Mouse (Mus musculus) intestine, embryonic 14.5 days (tissue): ENCODE data around the gene Baz1b. TPM values are rescaled to one million over a fixed set of nuclear protein-coding genes. Genes with fewer than 3 reads are reported as not detected.
A peak's percentile ranks its signal among the peaks of the same experiment; 100 is the strongest.

Source experiments
- ATAC-seq: fragments of 200-750 bp; cut with Nextera tagmentation; replicated peaks from 2 replicates; pipeline ENCODE4 v1.8.0; 2017; ENCODE audit warnings: low read depth, moderate number of reproducible peaks, moderate TSS enrichment, moderate library complexity; ENCODE audit not compliant: low FRiP score, low TSS enrichment
- DNase-seq: peaks from one replicate; pipeline ENCODE4 v3.0.0-alpha.2; 2018; ENCODE audit warnings: low spot score
- H3K27ac ChIP-seq: fragments of 300-500 bp; sonication (generic); 2 replicates; pipeline ENCODE4 v1.5.1; 2014; ENCODE audit warnings: low read depth, mild to moderate bottlenecking, control low read depth
- H3K27me3 ChIP-seq: fragments of 300-500 bp; sonication (generic); replicated peaks from 2 replicates; pipeline ENCODE4 v1.6.1; 2014; ENCODE audit warnings: low read length, control low read depth; ENCODE audit not compliant: control insufficient read depth, insufficient read depth
- H3K36me3 ChIP-seq: fragments of 300-500 bp; sonication (generic); 2 replicates; pipeline ENCODE4 v1.6.1; 2014; ENCODE audit warnings: low read length, control low read depth; ENCODE audit not compliant: control insufficient read depth, insufficient read depth
- H3K4me1 ChIP-seq: fragments of 300-500 bp; sonication (generic); replicated peaks from 2 replicates; pipeline ENCODE4 v1.6.1; 2014; ENCODE audit warnings: low read length, control low read depth, mixed read lengths; ENCODE audit not compliant: control insufficient read depth, insufficient read depth
- H3K4me2 ChIP-seq: fragments of 300-500 bp; sonication (generic); 2 replicates; pipeline ENCODE4 v1.6.1; 2014; ENCODE audit warnings: low read length
- H3K4me3 ChIP-seq: fragments of 300-500 bp; sonication (generic); 2 replicates; pipeline ENCODE4 v1.5.1; 2014; ENCODE audit warnings: low read depth, low read length, control low read depth, mixed read lengths
- H3K9ac ChIP-seq: fragments of 300-500 bp; sonication (generic); 2 replicates; pipeline ENCODE4 v1.6.1; 2014; ENCODE audit warnings: mild to moderate bottlenecking, low read length
- H3K9me3 ChIP-seq: fragments of 300-500 bp; sonication (generic); 2 replicates; pipeline ENCODE4 v1.6.1; 2016; ENCODE audit warnings: low read length, control low read depth; ENCODE audit not compliant: control insufficient read depth
- WGBS: fragments of 180-500 bp; shearing (Covaris S2); extraction: QIAGEN DNeasy Blood & Tissue Kit; methylation state at CpG from one replicate; pipeline ENCODE4 v1.1.7; 2014; 5-methylcytosine and 5-hydroxymethylcytosine counted together
- polyA plus RNA-seq: library from polyadenylated mRNA; unstranded; fragments of >200 nt; fragmentation: Nextera tagmentation; extraction: Ambion mirVana; gene quantifications from 2 replicates; pipeline ENCODE4 v1.2.1, GENCODE M21; 2014

Gene Baz1b
- polyA plus RNA-seq, 1 experiment from 2014 or later, result 50.8 TPM

DNA sequence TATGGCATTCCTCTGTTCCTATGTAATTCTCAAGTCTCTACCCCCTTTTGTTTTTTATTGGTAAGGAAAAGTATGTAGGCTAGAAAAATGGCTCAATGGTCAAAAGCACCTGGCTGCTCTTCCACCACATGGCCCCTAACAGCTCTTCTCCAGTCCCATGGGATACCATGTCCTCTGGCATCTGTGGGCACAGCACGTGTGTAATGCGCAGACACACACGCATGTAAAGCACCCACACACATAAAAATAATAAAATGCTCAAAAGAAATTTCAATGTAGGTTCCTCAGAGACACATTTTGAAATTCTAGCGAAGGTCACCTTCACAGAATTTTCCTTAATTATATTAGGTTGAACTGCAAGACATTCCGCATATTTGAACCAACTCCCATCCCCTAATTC is 17.6 kb upstream of the Baz1b start:
- peaks cover 44% of the 10 kb centered on the region for H3K36me3 ChIP-seq
- H3K9ac ChIP-seq, result peak overlapping the region; percentile 90
- peaks cover 5% of the 10 kb centered on the region; the same call in 1 of the 2 replicates for H3K4me1 ChIP-seq
- no peaks in the 10 kb centered on the region for H3K9me3 ChIP-seq
- ATAC-seq (no peak), DNase-seq (no peak)
- peak overlapping the region; percentile 95 for H3K4me2 ChIP-seq
- H3K4me3 ChIP-seq, result peak overlapping the region; percentile 71
- H3K27ac ChIP-seq, result peak overlapping the region; percentile 99
- no peaks in the 10 kb centered on the region for H3K27me3 ChIP-seq
- WGBS, result 88% methylated on average over 5 of the region's 5 CpGs

GRCm38 (mm10) chr5:135171688-135172220 is 15.3 kb upstream of the Baz1b start:
- WGBS, result 93% methylated on average over 6 of the region's 6 CpGs
- ATAC-seq, result no peak
- Histone ChIP-seq H3K27ac (no peak overlapping the region), H3K27me3 (no peaks in the 10 kb centered on the region), H3K9me3 (no peaks in the 10 kb centered on the region), H3K4me2 (no peak overlapping the region), H3K4me3 (no peak overlapping the region), H3K9ac (no peak overlapping the region), H3K4me1 (peaks cover 5% of the 10 kb centered on the region; the same call in 1 of the 2 replicates), H3K36me3 (peaks cover 59% of the 10 kb centered on the region)
- no peak for DNase-seq

DNA sequence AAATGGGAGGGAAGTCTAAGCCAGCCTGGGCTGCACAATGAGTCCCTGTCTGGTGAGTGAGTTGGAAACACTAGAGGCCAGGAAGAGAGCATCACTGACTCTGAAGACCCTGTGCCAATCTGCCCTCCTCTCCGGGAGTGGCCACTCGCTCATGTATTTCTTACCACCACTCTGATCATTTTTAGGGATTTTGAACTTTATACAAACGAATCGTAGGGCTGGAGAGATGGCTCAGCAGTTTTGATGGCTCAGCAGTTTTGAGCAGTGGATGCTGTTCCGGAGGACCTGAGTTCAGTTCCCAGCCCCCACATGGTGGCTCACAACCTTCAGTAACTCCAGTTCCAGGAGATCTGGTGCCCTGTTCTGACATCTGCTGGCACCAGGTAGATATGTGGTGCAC is 14.1 kb upstream of the Baz1b start:
- H3K27me3 ChIP-seq, result no peaks in the 10 kb centered on the region
- no peak overlapping the region for H3K4me3 ChIP-seq
- no peak overlapping the region for H3K4me2 ChIP-seq
- WGBS, result 92% methylated on average over 5 of the region's 5 CpGs
- no peak for DNase-seq
- ATAC-seq, result no peak
- H3K9me3 ChIP-seq, result no peaks in the 10 kb centered on the region
- H3K36me3 ChIP-seq, result peaks cover 71% of the 10 kb centered on the region
- H3K27ac ChIP-seq, result no peak overlapping the region
- peaks cover 5% of the 10 kb centered on the region; the same call in 1 of the 2 replicates for H3K4me1 ChIP-seq
- no peak overlapping the region for H3K9ac ChIP-seq

GRCm38 (mm10) chr5:135175086-135175485 is 12.0 kb upstream of the Baz1b start:
- H3K9ac ChIP-seq, result no peak overlapping the region
- no peak overlapping the region for H3K4me2 ChIP-seq
- H3K27ac ChIP-seq, result no peak overlapping the region
- no peaks in the 10 kb centered on the region for H3K4me1 ChIP-seq
- no peaks in the 10 kb centered on the region for H3K27me3 ChIP-seq
- no peak for ATAC-seq
- H3K36me3 ChIP-seq, result peaks cover 89% of the 10 kb centered on the region
- H3K4me3 ChIP-seq, result no peak overlapping the region
- H3K9me3 ChIP-seq, result no peaks in the 10 kb centered on the region
- DNase-seq, result no peak

DNA sequence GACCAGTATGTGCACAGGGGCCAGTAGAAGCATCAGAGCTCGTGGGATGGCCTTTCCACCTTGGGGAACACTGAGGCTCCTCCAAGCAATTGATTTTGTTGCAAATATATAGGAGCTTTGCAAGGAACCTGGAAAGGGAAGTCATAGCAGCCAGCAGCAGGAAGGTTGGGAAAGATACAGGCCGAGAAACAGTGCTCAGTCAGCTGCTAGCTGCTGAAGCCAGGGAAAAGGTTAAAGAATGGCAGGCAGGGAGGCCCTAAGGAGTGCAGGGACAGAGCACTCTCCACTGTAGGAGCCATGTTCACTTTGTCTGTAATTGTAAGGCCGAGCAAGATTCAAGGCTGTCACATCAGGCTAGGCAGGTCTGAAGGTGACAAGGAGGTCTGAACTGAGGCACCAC is 8.5 kb upstream of the Baz1b start:
- H3K4me3 ChIP-seq, result no peak overlapping the region
- H3K4me2 ChIP-seq, result no peak overlapping the region
- H3K36me3 ChIP-seq, result peaks cover 81% of the 10 kb centered on the region
- DNase-seq, result no peak
- no peak overlapping the region for H3K27ac ChIP-seq
- no peak for ATAC-seq
- no peaks in the 10 kb centered on the region for H3K4me1 ChIP-seq
- no peaks in the 10 kb centered on the region for H3K9me3 ChIP-seq
- no peaks in the 10 kb centered on the region for H3K27me3 ChIP-seq
- H3K9ac ChIP-seq, result no peak overlapping the region
- WGBS, result 75% methylated on average over 3 of the region's 3 CpGs

GRCm38 (mm10) chr5:135178996-135179395 is 8.1 kb upstream of the Baz1b start:
- Histone ChIP-seq H3K36me3 (peaks cover 76% of the 10 kb centered on the region), H3K9ac (no peak overlapping the region), H3K9me3 (no peaks in the 10 kb centered on the region), H3K27ac (no peak overlapping the region), H3K4me2 (no peak overlapping the region), H3K4me1 (no peaks in the 10 kb centered on the region), H3K27me3 (no peaks in the 10 kb centered on the region), H3K4me3 (no peak overlapping the region)
- DNase-seq, result no peak
- 92% methylated on average over 4 of the region's 4 CpGs for WGBS
- no peak for ATAC-seq

GRCm38 (mm10) chr5:135179616-135180015 is 7.4 kb upstream of the Baz1b start:
- no peak overlapping the region for H3K4me2 ChIP-seq
- no peak for DNase-seq
- H3K27ac ChIP-seq, result no peak overlapping the region
- H3K4me1 ChIP-seq, result no peaks in the 10 kb centered on the region
- 95% methylated on average over 6 of the region's 7 CpGs for WGBS
- no peaks in the 10 kb centered on the region for H3K27me3 ChIP-seq
- no peak for ATAC-seq
- no peak overlapping the region for H3K9ac ChIP-seq
- 0 out of 2 replicates have a peak, but pooled peaks cover 2% of the 10 kb centered on the region for H3K9me3 ChIP-seq
- peaks cover 71% of the 10 kb centered on the region for H3K36me3 ChIP-seq
- no peak overlapping the region for H3K4me3 ChIP-seq

GRCm38 (mm10) chr5:135180796-135181195 is 6.3 kb upstream of the Baz1b start:
- Histone ChIP-seq H3K9ac (no peak overlapping the region), H3K9me3 (0 out of 2 replicates have a peak, but pooled peaks cover 5% of the 10 kb centered on the region), H3K27ac (no peak overlapping the region), H3K4me1 (no peaks in the 10 kb centered on the region), H3K27me3 (no peaks in the 10 kb centered on the region), H3K36me3 (peaks cover 64% of the 10 kb centered on the region), H3K4me2 (no peak overlapping the region), H3K4me3 (no peak overlapping the region)
- 95% methylated on average over 14 of the region's 14 CpGs for WGBS
- ATAC-seq (no peak), DNase-seq (no peak)

DNA sequence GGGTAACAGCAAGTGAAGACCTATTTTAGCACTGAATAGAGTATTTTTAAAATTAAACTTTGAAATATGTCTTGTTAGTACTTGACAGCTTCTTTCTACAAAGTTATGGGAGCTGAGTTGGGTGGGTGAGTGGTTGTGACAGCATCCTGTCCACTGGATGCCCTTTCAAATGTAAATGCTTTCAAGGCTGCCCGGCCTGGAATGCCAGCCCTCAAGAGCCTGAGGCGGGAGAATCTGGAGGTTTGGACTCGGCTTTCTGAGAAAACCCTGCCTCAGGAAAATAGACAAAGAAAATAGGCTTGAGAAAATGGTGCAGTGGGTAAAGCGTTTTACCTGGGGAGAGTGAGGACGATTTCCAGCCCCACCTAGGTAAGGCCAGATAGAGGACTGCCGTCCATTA is 5.3 kb upstream of the Baz1b start:
- ATAC-seq (no peak), DNase-seq (no peak)
- no peak overlapping the region for H3K4me2 ChIP-seq
- no peak overlapping the region for H3K4me3 ChIP-seq
- H3K9me3 ChIP-seq, result 0 out of 2 replicates have a peak, but pooled peaks cover 5% of the 10 kb centered on the region
- peaks cover 56% of the 10 kb centered on the region for H3K36me3 ChIP-seq
- no peak overlapping the region for H3K9ac ChIP-seq
- WGBS, result 87% methylated on average over 6 of the region's 6 CpGs
- H3K4me1 ChIP-seq, result no peaks in the 10 kb centered on the region
- H3K27ac ChIP-seq, result no peak overlapping the region
- H3K27me3 ChIP-seq, result no peaks in the 10 kb centered on the region
